Mouse (Mus musculus): ENCODE data around the gene Atp2a3.

The Atp2a3 gene

DNA sequence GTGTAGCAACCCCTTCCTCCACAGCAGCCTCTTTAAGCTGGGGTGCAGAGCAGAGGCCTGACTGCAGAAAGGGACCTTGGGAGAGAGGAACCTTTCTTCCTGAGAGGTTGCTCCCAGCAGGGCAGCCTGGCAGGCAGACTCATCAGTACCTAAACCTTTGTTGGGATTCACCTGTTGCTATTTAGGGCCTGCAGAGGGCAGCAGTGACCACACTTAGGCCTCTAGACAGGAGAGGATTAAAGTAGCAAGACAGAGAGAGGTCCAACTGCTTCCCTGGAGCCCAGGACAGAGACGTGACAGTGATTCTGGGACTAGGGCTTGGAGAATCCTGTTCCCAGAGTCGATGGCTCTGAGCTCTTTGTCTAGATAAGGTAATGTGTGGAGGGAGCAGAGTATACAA lies 45.4 kb downstream of the Atp2a3 start:
- peak; percentile 67 for DNase-seq (ENCODE audit: low read depth, low spot score)

GRCm38 (mm10) chr11:73007113-73007512 lies 46.1 kb downstream of the Atp2a3 start:
- DNase-seq (ENCODE audit: low read depth, low spot score): no peak

GRCm38 (mm10) chr11:73007698-73008481 lies 46.9 kb downstream of the Atp2a3 start:
- no peak for DNase-seq (ENCODE audit: low read depth, low spot score)

DNA sequence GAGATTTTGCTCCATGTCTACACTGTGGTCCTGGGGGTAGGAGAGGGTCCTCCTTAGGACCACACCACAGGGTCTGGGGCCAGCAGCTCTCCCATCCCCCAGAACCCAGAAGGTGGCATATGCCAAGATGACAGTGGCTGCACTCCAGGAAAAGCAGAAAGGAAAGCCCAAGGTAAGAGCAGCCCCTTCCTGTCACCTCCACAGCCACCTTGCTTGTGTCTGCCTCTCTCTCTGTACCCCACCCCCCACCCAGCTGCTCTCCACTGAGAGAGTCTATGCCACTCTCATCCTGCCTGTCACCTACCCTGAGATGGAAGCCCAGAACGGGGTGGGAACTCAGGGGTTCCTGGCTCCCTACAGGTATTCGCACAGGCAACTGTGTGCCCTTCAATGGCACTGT lies 47.9 kb downstream of the Atp2a3 start:
- DNase-seq (ENCODE audit: low read depth, low spot score): no peak

DNA sequence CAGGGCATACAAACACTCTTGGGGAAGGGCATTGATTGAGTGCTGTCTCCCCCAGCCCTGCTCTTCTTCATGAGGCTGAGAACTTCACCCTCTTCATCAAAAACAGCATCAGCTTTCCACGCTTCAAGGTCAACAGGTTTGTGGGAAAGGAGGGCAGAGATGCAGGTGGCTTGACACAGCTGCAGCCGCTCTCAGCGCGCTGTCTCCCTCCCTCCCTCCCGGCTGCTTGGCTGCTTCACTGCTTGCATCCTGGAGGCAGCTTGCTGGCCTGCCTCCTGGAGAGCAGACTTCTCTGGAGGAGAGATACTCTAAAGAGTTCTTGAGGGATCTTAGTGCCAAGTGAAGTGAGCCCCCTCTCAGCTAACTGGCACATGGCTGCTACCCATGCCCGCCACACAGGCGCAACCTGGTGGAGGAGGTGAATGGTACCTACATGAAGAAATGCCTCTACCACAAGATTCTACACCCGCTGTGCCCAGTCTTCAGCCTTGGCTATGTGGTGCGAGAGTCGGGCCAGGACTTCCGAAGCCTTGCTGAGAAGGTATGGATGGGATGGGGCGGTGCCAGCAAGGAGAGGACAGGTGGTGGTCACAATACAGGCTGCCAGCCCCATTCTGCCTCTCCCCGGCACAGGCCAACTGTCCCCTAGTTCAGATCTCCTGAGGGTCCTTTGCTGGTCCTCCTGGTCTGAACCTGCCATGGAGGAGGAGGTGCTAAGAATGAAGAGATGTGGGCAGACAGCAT lies 48.7 kb downstream of the Atp2a3 start:
- DNase-seq (ENCODE audit: low read depth, low spot score): no peak

- DNase-seq (ENCODE audit: low read depth, low spot score): no peak
Observed at GRCm38 (mm10) chr11:73013981-73014380, 53.0 kb downstream of the Atp2a3 start.

- no peak for DNase-seq (ENCODE audit: low read depth, low spot score)
Observed at GRCm38 (mm10) chr11:73014831-73015344, 53.9 kb downstream of the Atp2a3 start.

- no peak for DNase-seq (ENCODE audit: low read depth, low spot score)
Observed at GRCm38 (mm10) chr11:73015391-73016102, 54.6 kb downstream of the Atp2a3 start.

DNA sequence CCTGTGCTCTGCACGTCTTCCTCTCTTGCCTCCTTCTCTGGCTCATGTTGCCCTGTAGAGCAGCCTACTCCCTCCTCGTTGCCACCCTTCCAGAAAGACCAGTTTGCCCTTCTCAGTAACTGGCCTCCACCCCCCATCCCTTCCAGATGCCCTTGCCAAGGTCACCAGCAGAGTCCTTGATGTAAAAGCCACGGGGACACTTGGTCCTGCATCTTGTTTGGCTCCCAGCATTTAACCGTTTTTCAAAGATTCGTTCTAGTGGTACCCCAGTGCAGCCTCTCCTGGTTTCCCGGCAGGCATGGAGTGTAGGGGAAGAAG lies 55.1 kb downstream of the Atp2a3 start:
- no peak for DNase-seq (ENCODE audit: low read depth, low spot score)

DNA sequence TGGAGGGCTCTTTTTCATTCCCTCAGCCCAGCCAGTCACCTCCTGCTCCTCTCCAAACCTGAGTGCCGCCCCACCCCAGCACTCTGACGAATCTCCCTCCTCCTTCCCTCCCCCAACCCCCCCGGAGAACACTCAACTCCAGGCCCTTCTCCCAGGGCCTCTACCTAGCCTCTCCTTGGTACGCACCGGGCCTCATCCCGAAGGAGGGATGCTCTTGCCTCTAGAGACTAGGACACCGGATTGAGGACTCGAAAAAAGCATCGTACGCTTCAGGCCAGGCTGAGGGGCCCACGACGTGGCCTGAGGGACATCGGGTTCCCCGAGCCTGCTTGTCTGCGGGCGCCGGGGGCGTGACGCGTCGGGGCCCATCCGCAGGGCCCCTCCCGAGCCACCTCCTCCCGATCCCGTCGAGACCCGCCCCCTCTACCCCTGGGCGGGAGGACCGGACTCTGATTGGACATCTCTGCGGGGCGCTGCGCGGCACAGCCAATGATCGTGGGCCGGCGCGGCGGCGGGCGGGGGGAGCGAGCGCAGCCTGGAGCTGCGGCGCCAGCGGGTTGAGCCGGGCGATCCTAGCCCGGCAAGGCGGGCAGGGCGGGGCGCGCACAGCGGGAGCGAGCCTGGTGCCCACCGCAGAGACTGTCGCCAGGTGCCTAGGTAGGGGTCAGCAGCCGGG lies 57.6 kb downstream of the Atp2a3 start, which contains the start of gene Camkk1:
Camkk1 (plus strand) TSS at position 538 of the 676 bp plus-strand sequence.
- peak; percentile 86 for DNase-seq (ENCODE audit: low read depth, low spot score)

GRCm38 (mm10) chr11:73019147-73019795 lies 58.3 kb downstream of the Atp2a3 start:
- DNase-seq (ENCODE audit: low read depth, low spot score): peak; percentile 47

DNA sequence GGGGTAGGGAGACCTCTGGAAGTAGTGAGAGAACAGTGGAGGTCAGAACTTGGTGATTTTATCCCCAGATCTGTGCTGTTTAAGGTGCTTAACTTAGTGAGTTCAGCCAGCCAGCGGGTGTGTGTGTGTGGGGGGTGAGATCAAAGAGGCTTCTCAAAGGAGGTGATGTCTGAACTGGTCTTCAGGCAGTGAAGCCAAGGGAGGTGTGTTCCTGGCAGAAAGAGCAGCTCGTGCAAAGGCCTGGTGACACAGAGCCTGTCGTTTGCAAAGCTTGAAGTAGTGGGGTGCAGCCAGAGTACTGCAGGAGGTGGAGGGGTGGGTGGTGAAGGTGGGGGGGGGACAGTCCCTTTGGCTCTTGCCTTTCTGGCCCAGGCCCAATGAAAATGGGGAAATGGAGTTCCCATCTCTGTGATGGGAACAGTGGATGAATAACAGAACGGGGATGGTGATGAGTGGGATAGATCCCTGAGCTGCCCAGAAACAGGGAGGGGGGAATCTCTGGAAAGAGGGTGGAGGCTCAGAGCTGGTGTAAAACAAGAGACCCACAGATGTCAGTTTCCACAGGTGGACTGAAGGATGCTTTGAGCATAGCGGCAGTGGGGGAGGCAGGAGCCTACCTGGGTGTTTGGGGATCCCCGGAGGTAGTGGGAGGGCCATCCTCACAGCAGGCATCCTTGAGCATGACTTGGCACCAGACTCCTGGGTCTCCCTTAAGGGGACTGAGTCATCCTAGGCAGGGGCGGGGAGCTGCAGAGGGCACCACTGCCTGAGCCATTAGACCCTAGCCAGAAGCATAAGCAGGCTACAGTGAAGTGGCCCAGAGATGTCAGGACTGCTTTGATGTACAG lies 60.2 kb downstream of the Atp2a3 start:
- DNase-seq (ENCODE audit: low read depth, low spot score): no peak

GRCm38 (mm10) chr11:73023099-73023498 lies 62.1 kb downstream of the Atp2a3 start:
- no peak for DNase-seq (ENCODE audit: low read depth, low spot score)

GRCm38 (mm10) chr11:73023827-73024226 lies 62.9 kb downstream of the Atp2a3 start:
- no peak for DNase-seq (ENCODE audit: low read depth, low spot score)

- no peak for DNase-seq (ENCODE audit: low read depth, low spot score)
Observed at GRCm38 (mm10) chr11:73024236-73024904, 63.4 kb downstream of the Atp2a3 start.

- DNase-seq (ENCODE audit: low read depth, low spot score): peak; percentile 42
Observed at GRCm38 (mm10) chr11:73026961-73027360, 66.0 kb downstream of the Atp2a3 start.

DNA sequence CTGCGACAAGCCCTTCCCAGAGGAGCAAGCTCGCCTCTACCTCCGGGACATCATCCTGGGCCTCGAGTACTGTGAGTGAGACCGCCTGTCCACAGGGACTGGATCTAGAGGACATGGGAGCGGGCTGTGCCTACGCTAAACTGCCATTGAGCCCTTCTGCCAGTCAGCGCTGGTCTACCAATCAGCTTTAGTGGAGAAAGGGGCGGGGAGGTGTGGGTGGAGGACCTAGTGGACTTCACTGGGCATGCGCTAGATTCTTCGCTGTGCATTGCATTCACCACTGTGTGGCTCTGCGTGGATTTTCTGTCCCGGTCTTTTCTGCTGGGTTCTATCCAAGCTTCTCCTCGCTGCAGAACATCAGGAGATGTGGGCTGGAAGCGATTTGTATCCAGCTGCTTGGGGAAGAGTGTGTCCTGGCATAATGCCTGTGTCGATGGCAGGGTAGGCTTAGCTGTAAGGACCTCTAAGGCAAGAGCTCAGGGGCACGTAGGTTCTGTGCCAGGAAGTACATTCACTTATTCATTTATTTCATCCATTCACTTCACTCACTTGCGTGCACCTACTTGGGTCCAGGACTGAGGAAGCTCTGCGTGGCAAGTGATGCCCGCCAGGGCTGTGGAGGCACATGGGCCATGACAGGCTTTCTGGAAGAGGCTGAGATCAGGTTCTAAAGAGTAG lies 70.0 kb downstream of the Atp2a3 start:
- DNase-seq (ENCODE audit: low read depth, low spot score): peak; percentile 49

DNA sequence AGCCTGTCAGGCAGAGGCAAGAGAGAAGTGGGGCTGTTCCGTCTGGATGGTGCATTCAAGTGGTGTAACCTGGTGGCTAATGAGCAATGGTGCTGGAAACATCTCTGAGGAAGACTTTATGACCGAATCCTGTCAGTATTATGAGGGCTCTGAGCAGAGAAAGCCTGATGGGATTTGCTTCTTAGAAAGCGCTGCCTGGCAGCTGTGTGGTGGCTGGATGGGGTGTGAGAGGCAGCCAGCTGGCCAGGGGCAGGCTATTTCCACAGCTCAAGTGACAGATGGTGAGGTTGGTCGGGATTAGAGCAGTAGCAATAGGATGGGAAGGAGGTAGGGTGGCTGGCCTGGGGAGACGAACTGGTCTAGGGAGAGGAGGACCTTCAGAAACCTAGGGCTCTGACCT lies 70.6 kb downstream of the Atp2a3 start:
- DNase-seq (ENCODE audit: low read depth, low spot score): no peak

- DNase-seq (ENCODE audit: low read depth, low spot score): no peak
Observed at GRCm38 (mm10) chr11:73036077-73036476, 75.1 kb downstream of the Atp2a3 start.
